Mouse (Mus musculus) kidney, embryonic 15.5 days (tissue): Measurements from ENCODE around the gene Jph4. TPM values are rescaled to one million over a fixed set of nuclear protein-coding genes. Genes with fewer than 3 reads are reported as not detected.

Source experiments
- polyA plus RNA-seq: library from polyadenylated mRNA; unstranded; fragments of >200 nt; fragmentation: Nextera tagmentation; extraction: Ambion mirVana; gene quantifications from 2 replicates; pipeline ENCODE4 v1.2.1, GENCODE M21; 2015

The Jph4 gene
- polyA plus RNA-seq, 1 experiment from 2014 or later = 1.2 TPM

Other genes with a start within 250 kb of the Jph4 start
- gene Homez, start 246.0 kb downstream of the Jph4 start, polyA plus RNA-seq = 18.0 and 18.3 TPM in 2 replicates
- gene Ppp1r3e, start 239.4 kb downstream of the Jph4 start, polyA plus RNA-seq = 1.9 and 2.2 TPM in 2 replicates
- gene Bcl2l2, start 233.6 kb downstream of the Jph4 start, polyA plus RNA-seq = 4.0 and 4.7 TPM in 2 replicates
- gene Gm20521, start 233.5 kb downstream of the Jph4 start, polyA plus RNA-seq = 0.14 and 0.75 TPM in 2 replicates
- gene Pabpn1, start 224.4 kb downstream of the Jph4 start, polyA plus RNA-seq = 144 and 157 TPM in 2 replicates
- gene Slc22a17, start 203.8 kb downstream of the Jph4 start, polyA plus RNA-seq = 47.6 and 53.8 TPM in 2 replicates
- gene Efs, start 190.8 kb downstream of the Jph4 start, polyA plus RNA-seq = 29.1 and 32.1 TPM in 2 replicates
- gene Il25, start 184.2 kb downstream of the Jph4 start, polyA plus RNA-seq = not detected in 2 replicates
- gene Cmtm5, start 180.7 kb downstream of the Jph4 start, polyA plus RNA-seq = 0.96 and 2.0 TPM in 2 replicates
- 1.6 TPM in 2 replicates for gene Myh6, start 150.0 kb downstream of the Jph4 start, polyA plus RNA-seq
- gene Gm17428, start 140.0 kb downstream of the Jph4 start, polyA plus RNA-seq = not detected in 2 replicates
- 4.4 and 6.3 TPM in 2 replicates for gene Myh7, start 122.3 kb downstream of the Jph4 start, polyA plus RNA-seq
- 79.5 and 85.4 TPM in 2 replicates for gene Ngdn, start 101.5 kb downstream of the Jph4 start, polyA plus RNA-seq
- gene Zfhx2, start 24.6 kb downstream of the Jph4 start, polyA plus RNA-seq = 6.0 and 6.5 TPM in 2 replicates
- 21.0 and 21.5 TPM in 2 replicates for gene Thtpa, start 22.2 kb downstream of the Jph4 start, polyA plus RNA-seq
- gene Ap1g2, start 10.3 kb downstream of the Jph4 start, polyA plus RNA-seq = 15.9 and 18.9 TPM in 2 replicates
- gene Dhrs2, start 105.1 kb upstream of the Jph4 start, polyA plus RNA-seq = 0.23 TPM in 1 of 2 replicates, not detected in the other